Mouse (Mus musculus) stomach, postnatal 0 days (tissue): Measurements from ENCODE around the gene Emc10.

Source experiments
- CTCF ChIP-seq: IDR thresholded peaks from 2 replicates; pipeline ENCODE4 v1.5.1; 2016; ENCODE audit warnings: antibody characterized with exemption, low read depth, mild to moderate bottlenecking, moderate library complexity
- EP300 ChIP-seq: optimal IDR thresholded peaks from 2 replicates; pipeline ENCODE3; 2016; ENCODE audit warnings: antibody characterized with exemption

DNA sequence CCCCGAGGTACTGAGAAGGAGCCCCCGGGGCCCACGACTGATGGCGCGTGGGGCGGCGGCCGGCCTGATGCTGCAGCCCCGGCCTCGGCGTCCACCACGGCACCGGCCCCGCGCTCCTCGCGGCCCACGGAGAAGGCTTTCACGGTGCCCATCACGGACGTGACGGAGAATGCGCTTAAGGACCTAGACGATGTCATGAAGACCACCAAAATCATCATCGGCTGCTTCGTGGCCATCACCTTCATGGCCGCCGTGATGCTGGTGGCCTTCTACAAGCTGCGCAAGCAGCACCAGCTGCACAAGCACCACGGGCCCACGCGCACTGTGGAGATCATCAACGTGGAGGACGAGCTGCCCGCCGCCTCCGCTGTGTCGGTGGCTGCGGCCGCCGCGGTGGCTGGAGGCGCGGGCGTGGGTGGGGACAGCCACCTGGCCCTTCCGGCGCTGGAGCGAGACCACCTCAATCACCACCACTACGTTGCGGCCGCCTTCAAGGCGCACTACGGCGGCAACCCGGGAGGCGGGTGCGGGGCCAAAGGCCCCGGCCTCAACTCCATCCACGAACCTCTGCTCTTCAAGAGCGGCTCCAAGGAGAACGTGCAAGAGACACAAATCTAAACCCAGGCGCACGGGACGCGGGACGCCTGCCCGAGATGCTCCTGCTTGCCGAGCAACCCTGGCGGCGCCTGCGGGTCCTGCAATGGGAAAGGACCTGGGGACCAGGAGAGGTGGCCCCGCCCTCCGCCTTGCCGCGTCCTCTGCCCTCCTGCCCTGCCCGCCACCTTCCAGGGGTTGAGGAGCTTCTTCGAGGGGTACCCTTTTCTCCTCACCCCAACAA, 33.9 kb downstream of the Emc10 start:
- TF ChIP-seq EP300 (no peak), CTCF (peak; percentile 64)
